In genomic region chr17:81133227-81133626, GRCm38 (mm10) we compare ENCODE assay signal across 10 mouse cellular contexts.
DNase-seq lines count a peak whose midpoint lies in the region; ATAC-seq lines count a peak whose summit lies in the region.
"Had no signal": no experiment of that assay in that cellular context is flagged by ENCODE, and none has a peak within 500 bp of the region (broad histone marks: within the 10 kb centered on the region; RNA-seq: fewer than 3 reads in every experiment).

No protein-coding gene starts in this region.

- no peak overlapping the region for H3K4me3 ChIP-seq in hindbrain, embryonic 14.5 days (replicated peaks; ENCODE audit: low read length)
- H3K4me3 ChIP-seq in hindbrain, embryonic 10.5 days = no peak overlapping the region
- H3K4me3 ChIP-seq: limb, embryonic 13.5 days had no signal

- H3K9me3 ChIP-seq in hindbrain, embryonic 14.5 days (ENCODE audit: control insufficient read depth, low read length) = no peaks in the 10 kb centered on the region
- no peaks in the 10 kb centered on the region for H3K9me3 ChIP-seq in hindbrain, embryonic 10.5 days
- H3K9me3 ChIP-seq: limb, embryonic 13.5 days had no signal

- DNase-seq in hindbrain, embryonic 14.5 days (ENCODE audit: low spot score) = peak; percentile 38
- DNase-seq in hindbrain, embryonic 10.5 days (ENCODE audit: low spot score) = no peak
- DNase-seq in A20 (ENCODE audit: low read depth, low spot score) (peak; percentile 14), R1 (ENCODE audit: low read depth, low spot score) (peak; percentile 16)
- DNase-seq in testis, postnatal 14 days (ENCODE audit: low spot score) = no peak

- no peak for ATAC-seq in hindbrain, embryonic 14.5 days (ENCODE audit: low FRiP score)
- ATAC-seq in granulocyte monocyte progenitor cell, adult 5-6 weeks (replicated peaks; ENCODE audit: poor library complexity, severe bottlenecking) = 0 out of 2 replicates have a peak, but pooled peaks have one; percentile 7
- ATAC-seq in erythroblast, adult 5-6 weeks (replicated peaks; ENCODE audit: low FRiP score, poor library complexity, severe bottlenecking) = no peak
- ATAC-seq: intestine, postnatal 0 days had no signal

- H3K9ac ChIP-seq in hindbrain, embryonic 14.5 days = no peak overlapping the region
- H3K9ac ChIP-seq: limb, embryonic 13.5 days had no signal

- WGBS in hindbrain, embryonic 14.5 days = 65% methylated on average over 4 of the region's 4 CpGs
- WGBS in hindbrain, embryonic 10.5 days = 58% methylated on average over 4 of the region's 4 CpGs

- H3K4me2 ChIP-seq in hindbrain, embryonic 14.5 days (replicated peaks) = no peak overlapping the region
- H3K4me2 ChIP-seq: heart, embryonic 11.5 days; limb, embryonic 13.5 days had no signal

- H3K4me1 ChIP-seq in hindbrain, embryonic 14.5 days (replicated peaks; ENCODE audit: control insufficient read depth, insufficient read depth, low read length) = no peaks in the 10 kb centered on the region
- H3K4me1 ChIP-seq in hindbrain, embryonic 10.5 days (replicated peaks) = no peaks in the 10 kb centered on the region
- H3K4me1 ChIP-seq: limb, embryonic 13.5 days had no signal

- H3K27me3 ChIP-seq in hindbrain, embryonic 14.5 days (ENCODE audit: control insufficient read depth, insufficient read depth, low read length) = no peaks in the 10 kb centered on the region
- no peaks in the 10 kb centered on the region for H3K27me3 ChIP-seq in hindbrain, embryonic 10.5 days (ENCODE audit: insufficient read depth, poor library complexity, severe bottlenecking)
- H3K27me3 ChIP-seq: limb, embryonic 13.5 days had no signal

- H3K27ac ChIP-seq in hindbrain, embryonic 14.5 days = no peak overlapping the region
- no peak overlapping the region for H3K27ac ChIP-seq in hindbrain, embryonic 10.5 days
- H3K27ac ChIP-seq: limb, embryonic 13.5 days had no signal

- no peaks in the 10 kb centered on the region for H3K36me3 ChIP-seq in hindbrain, embryonic 14.5 days (replicated peaks; ENCODE audit: control insufficient read depth, insufficient read depth)
- H3K36me3 ChIP-seq in hindbrain, embryonic 10.5 days = no peaks in the 10 kb centered on the region
- H3K36me3 ChIP-seq: limb, embryonic 13.5 days had no signal

Comparison
In these comparisons a context has a peak if more than half of its experiments do, and no peak if none do; other contexts are left out.
1. DNase-seq: peak in hindbrain, embryonic 14.5 days (single experiment), A20 (single experiment) and R1 (single experiment); none in hindbrain, embryonic 10.5 days (single experiment) and testis, postnatal 14 days (single experiment).